Mouse (Mus musculus) neural tube, embryonic 14.5 days (tissue): Measurements from ENCODE around the gene Pianp. TPM values are rescaled to one million over a fixed set of nuclear protein-coding genes. Genes with fewer than 3 reads are reported as not detected.

Experiments used
- ATAC-seq: fragments of 200-750 bp; cut with Nextera tagmentation; 2 replicates; pipeline ENCODE4 v1.8.0; 2017; ENCODE audit warnings: low read depth, mild to moderate bottlenecking, moderate TSS enrichment, moderate library complexity
- H3K27ac ChIP-seq: fragments of 300-500 bp; sonication (generic); 2 replicates; pipeline ENCODE4 v1.5.1; 2014; ENCODE audit warnings: low read depth, mild to moderate bottlenecking, control low read depth, low read length, moderate library complexity, mixed read lengths
- H3K27me3 ChIP-seq: fragments of 300-500 bp; sonication (generic); 2 replicates; pipeline ENCODE4 v1.6.1; 2014; ENCODE audit warnings: low read length; ENCODE audit not compliant: control insufficient read depth, insufficient read depth
- H3K36me3 ChIP-seq: fragments of 300-500 bp; sonication (generic); 2 replicates; pipeline ENCODE4 v1.6.1; 2014; ENCODE audit warnings: low read length, mixed read lengths; ENCODE audit not compliant: control insufficient read depth, insufficient read depth
- H3K4me1 ChIP-seq: fragments of 300-500 bp; sonication (generic); 2 replicates; pipeline ENCODE4 v1.6.1; 2014; ENCODE audit warnings: low read length; ENCODE audit not compliant: control insufficient read depth, insufficient read depth
- H3K4me2 ChIP-seq: fragments of 300-500 bp; sonication (generic); 2 replicates; pipeline ENCODE4 v1.6.1; 2014; ENCODE audit warnings: mild to moderate bottlenecking, low read depth, low read length, control low read depth
- H3K4me3 ChIP-seq: fragments of 300-500 bp; sonication (generic); 2 replicates; pipeline ENCODE4 v1.5.1; 2014; ENCODE audit warnings: low read depth, low read length, control low read depth, mixed read lengths
- H3K9ac ChIP-seq: fragments of 300-500 bp; sonication (generic); replicated peaks from 2 replicates; pipeline ENCODE4 v1.6.1; 2014; ENCODE audit warnings: low read depth, mild to moderate bottlenecking, control low read depth, low read length, mixed read lengths
- H3K9me3 ChIP-seq: fragments of 300-500 bp; sonication (generic); 2 replicates; pipeline ENCODE4 v1.6.1; 2016; ENCODE audit warnings: low read length; ENCODE audit not compliant: control insufficient read depth
- WGBS: fragments of 180-500 bp; shearing (Covaris S2); extraction: QIAGEN DNeasy Blood & Tissue Kit; methylation state at CpG from one replicate; pipeline ENCODE4 v1.1.7; 2014; 5-methylcytosine and 5-hydroxymethylcytosine counted together
- polyA plus RNA-seq: library from polyadenylated mRNA; unstranded; fragments of >200 nt; fragmentation: Nextera tagmentation; extraction: Ambion mirVana; gene quantifications from 2 replicates; pipeline ENCODE4 v1.2.1, GENCODE M21; 2014

The Pianp gene
- polyA plus RNA-seq, result 41.3 and 62.3 TPM in 2 replicates

- WGBS, result under 1% methylated on average over 49 of the region's 78 CpGs
- peak within 1 kb of the TSS; percentile 85 for H3K9ac ChIP-seq
- ATAC-seq, result peak; percentile 86
- H3K36me3 ChIP-seq, result 0 out of 2 replicates have a peak, but pooled peaks cover 4% of the 10 kb centered on the region
- peak within 1 kb of the TSS; percentile 61 for H3K4me3 ChIP-seq
- peaks cover 20% of the 10 kb centered on the region for H3K27me3 ChIP-seq
- peak within 1 kb of the TSS; percentile 67 for H3K27ac ChIP-seq
- H3K4me2 ChIP-seq, result peak within 1 kb of the TSS; percentile 70
- H3K9me3 ChIP-seq, result no peaks in the 10 kb centered on the region
- peaks cover 12% of the 10 kb centered on the region for H3K4me1 ChIP-seq
Observed at GRCm38 (mm10) chr6:124996551-124997501, at the start of gene Pianp. Gene Pianp (plus strand): TSS chr6:124996694.

GRCm38 (mm10) chr6:124953991-124954715, 42.3 kb upstream of the Pianp start:
- H3K9me3 ChIP-seq, result no peaks in the 10 kb centered on the region
- no peaks in the 10 kb centered on the region for H3K4me1 ChIP-seq
- no peak overlapping the region for H3K4me3 ChIP-seq
- no peak for ATAC-seq
- H3K27ac ChIP-seq, result no peak overlapping the region
- WGBS, result 92% methylated on average over 2 of the region's 2 CpGs
- H3K4me2 ChIP-seq, result no peak overlapping the region
- H3K27me3 ChIP-seq, result no peaks in the 10 kb centered on the region
- peaks cover 14% of the 10 kb centered on the region; the same call in 1 of the 2 replicates for H3K36me3 ChIP-seq
- H3K9ac ChIP-seq, result no peak overlapping the region

GRCm38 (mm10) chr6:124955212-124955611, 41.3 kb upstream of the Pianp start:
- H3K36me3 ChIP-seq, result peaks cover 24% of the 10 kb centered on the region

GRCm38 (mm10) chr6:124958127-124958526, 38.4 kb upstream of the Pianp start:
- no peak overlapping the region for H3K27ac ChIP-seq
- H3K9me3 ChIP-seq, result no peaks in the 10 kb centered on the region
- H3K9ac ChIP-seq, result no peak overlapping the region
- no peaks in the 10 kb centered on the region for H3K4me1 ChIP-seq
- no peak for ATAC-seq
- H3K4me2 ChIP-seq, result no peak overlapping the region
- H3K4me3 ChIP-seq, result no peak overlapping the region
- WGBS, result 93% methylated on average over 3 of the region's 3 CpGs
- H3K27me3 ChIP-seq, result no peaks in the 10 kb centered on the region
- peaks cover 36% of the 10 kb centered on the region for H3K36me3 ChIP-seq

More at GRCm38 (mm10) chr6:124955212-124955611, 41.3 kb upstream of the Pianp start:
- Histone ChIP-seq H3K27ac (no peak overlapping the region), H3K4me2 (no peak overlapping the region), H3K4me3 (no peak overlapping the region), H3K4me1 (no peaks in the 10 kb centered on the region), H3K27me3 (no peaks in the 10 kb centered on the region), H3K9ac (no peak overlapping the region), H3K9me3 (no peaks in the 10 kb centered on the region)
- no peak for ATAC-seq
- 99% methylated on average over 4 of the region's 4 CpGs for WGBS

- Histone ChIP-seq H3K36me3 (peaks cover 36% of the 10 kb centered on the region), H3K4me1 (peaks cover 8% of the 10 kb centered on the region), H3K9me3 (no peaks in the 10 kb centered on the region), H3K9ac (no peak overlapping the region), H3K4me2 (no peak overlapping the region), H3K27ac (no peak overlapping the region), H3K4me3 (no peak overlapping the region), H3K27me3 (no peaks in the 10 kb centered on the region)
- no peak for ATAC-seq
- WGBS, result 89% methylated on average over 13 of the region's 13 CpGs
Observed at GRCm38 (mm10) chr6:124959960-124960359, 36.5 kb upstream of the Pianp start.

GRCm38 (mm10) chr6:124961021-124961420, 35.5 kb upstream of the Pianp start:
- no peak overlapping the region for H3K9ac ChIP-seq
- no peak overlapping the region for H3K4me2 ChIP-seq
- peaks cover 10% of the 10 kb centered on the region for H3K4me1 ChIP-seq
- no peak for ATAC-seq
- no peak overlapping the region for H3K27ac ChIP-seq
- H3K36me3 ChIP-seq, result peaks cover 36% of the 10 kb centered on the region
- H3K4me3 ChIP-seq, result no peak overlapping the region
- no peaks in the 10 kb centered on the region for H3K27me3 ChIP-seq
- 95% methylated on average over 12 of the region's 12 CpGs for WGBS
- no peaks in the 10 kb centered on the region for H3K9me3 ChIP-seq

GRCm38 (mm10) chr6:124964638-124965037, 31.9 kb upstream of the Pianp start:
- 46% methylated on average over 16 of the region's 16 CpGs for WGBS
- Histone ChIP-seq H3K36me3 (peaks cover 17% of the 10 kb centered on the region), H3K4me2 (peak overlapping the region; percentile 94)

GRCm38 (mm10) chr6:124965088-124965719, 31.3 kb upstream of the Pianp start, which contains the start of gene Cops7a:
Gene Cops7a (minus strand): TSS chr6:124965538.
- Histone ChIP-seq H3K27ac (peak within 1 kb of the TSS; percentile 89), H3K4me3 (peak within 1 kb of the TSS; percentile 83), H3K9ac (peak within 1 kb of the TSS; percentile 93), H3K4me2 (peak within 1 kb of the TSS; percentile 94), H3K36me3 (peaks cover 12% of the 10 kb centered on the region; the same call in 1 of the 2 replicates), H3K4me1 (peaks cover 15% of the 10 kb centered on the region), H3K9me3 (no peaks in the 10 kb centered on the region), H3K27me3 (no peaks in the 10 kb centered on the region)
- peak; percentile 95 for ATAC-seq
- WGBS, result 0% methylated on average over 56 of the region's 68 CpGs

More at GRCm38 (mm10) chr6:124964638-124965037, 31.9 kb upstream of the Pianp start:
- peaks cover 15% of the 10 kb centered on the region for H3K4me1 ChIP-seq
- H3K9me3 ChIP-seq, result no peaks in the 10 kb centered on the region
- peak overlapping the region; percentile 89; the same call in 1 of the 2 replicates for H3K27ac ChIP-seq
- peak; percentile 32 for ATAC-seq
- peak overlapping the region; percentile 83 for H3K4me3 ChIP-seq
- peak overlapping the region; percentile 93 for H3K9ac ChIP-seq
- H3K27me3 ChIP-seq, result no peaks in the 10 kb centered on the region
